Mouse (Mus musculus): ENCODE data around the gene Tyw1.

The Tyw1 gene

GRCm38 (mm10) chr5:130320485-130320884 lies 65.1 kb downstream of the Tyw1 start:
- DNase-seq: no peak

GRCm38 (mm10) chr5:130325486-130325885 lies 70.1 kb downstream of the Tyw1 start:
- no peak for DNase-seq

GRCm38 (mm10) chr5:130327615-130328263 lies 72.3 kb downstream of the Tyw1 start:
- DNase-seq: no peak

- DNase-seq: no peak
Measured at GRCm38 (mm10) chr5:130328366-130328765, 72.9 kb downstream of the Tyw1 start.

GRCm38 (mm10) chr5:130329889-130330288 lies 74.5 kb downstream of the Tyw1 start:
- no peak for DNase-seq

- DNase-seq: no peak
Measured at GRCm38 (mm10) chr5:130330801-130331200, 75.4 kb downstream of the Tyw1 start.

- DNase-seq: no peak
Measured at GRCm38 (mm10) chr5:130331206-130331605, 75.8 kb downstream of the Tyw1 start.

- no peak for DNase-seq
Measured at GRCm38 (mm10) chr5:130333566-130333965, 78.1 kb downstream of the Tyw1 start.

- no peak for DNase-seq
Measured at GRCm38 (mm10) chr5:130333971-130334370, 78.6 kb downstream of the Tyw1 start.

GRCm38 (mm10) chr5:130335462-130335861 lies 80.0 kb downstream of the Tyw1 start:
- DNase-seq: no peak

- DNase-seq: no peak
Measured at GRCm38 (mm10) chr5:130340656-130341055, 85.2 kb downstream of the Tyw1 start.

GRCm38 (mm10) chr5:130344999-130345398 lies 89.6 kb downstream of the Tyw1 start:
- DNase-seq: no peak

- no peak for DNase-seq
Measured at GRCm38 (mm10) chr5:130345871-130346270, 90.5 kb downstream of the Tyw1 start.

- no peak for DNase-seq
Measured at GRCm38 (mm10) chr5:130355223-130355622, 99.8 kb downstream of the Tyw1 start.

- no peak for DNase-seq
Measured at GRCm38 (mm10) chr5:130363111-130363510, 107.7 kb downstream of the Tyw1 start.

GRCm38 (mm10) chr5:130363773-130364172 lies 108.4 kb downstream of the Tyw1 start:
- DNase-seq: no peak

GRCm38 (mm10) chr5:130368236-130368635 lies 112.8 kb downstream of the Tyw1 start:
- DNase-seq: no peak

GRCm38 (mm10) chr5:130369237-130369636 lies 113.8 kb downstream of the Tyw1 start, which contains the start of gene Caln1:
Gene Caln1 (plus strand): TSS chr5:130369455.
- DNase-seq: no peak

GRCm38 (mm10) chr5:130375411-130375810 lies 120.0 kb downstream of the Tyw1 start:
- no peak for DNase-seq

GRCm38 (mm10) chr5:130384222-130384912 lies 128.9 kb downstream of the Tyw1 start, which contains the start of gene A330070K13Rik:
Gene A330070K13Rik (minus strand): TSS chr5:130384631.
- no peak for DNase-seq

- no peak for DNase-seq
Measured at GRCm38 (mm10) chr5:130386418-130386817, 131.0 kb downstream of the Tyw1 start.

Measured in thymus, postnatal 4 days (tissue).